Mouse (Mus musculus) ovary, adult 18-20 months (tissue): ENCODE results near the gene Mrps12.

Source experiments
- DNase-seq: peaks from one replicate; pipeline ENCODE4 v3.0.0; 2022; ENCODE audit warnings: low spot score, mixed read lengths

The Mrps12 gene

DNA sequence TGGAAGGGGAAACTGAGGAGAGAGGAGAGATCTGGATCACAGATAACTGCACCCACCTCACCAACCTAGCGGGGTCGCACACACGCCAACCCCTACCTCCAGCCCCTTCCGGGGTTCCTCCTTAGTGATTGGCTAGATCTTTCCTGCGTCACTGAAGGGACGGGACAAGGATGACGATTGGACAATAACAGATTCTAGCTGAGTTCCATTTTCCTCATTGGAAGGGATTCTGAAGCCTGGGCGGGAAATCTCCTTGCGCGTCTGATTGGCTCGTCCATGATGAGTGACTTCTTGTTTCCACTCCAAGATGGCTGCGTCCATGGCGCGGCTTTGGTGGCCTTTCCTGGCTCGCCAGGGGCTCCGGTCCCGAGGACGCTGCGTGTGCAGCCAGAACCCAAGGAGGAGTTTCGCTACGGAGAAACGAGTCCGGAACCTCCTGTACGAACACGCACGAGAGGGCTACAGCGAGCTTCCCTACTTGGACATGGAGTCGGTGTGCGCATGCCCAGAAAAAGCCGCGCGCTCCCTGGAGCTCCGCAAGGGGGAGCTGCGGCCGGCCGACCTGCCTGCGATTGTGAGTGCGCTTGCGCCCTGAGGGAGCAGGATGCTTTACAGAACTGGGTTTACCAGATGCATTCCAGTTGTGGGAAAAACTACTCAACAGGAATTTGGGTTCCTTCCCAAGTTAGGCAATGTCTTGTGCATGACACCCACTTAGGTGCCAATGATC, at the start of gene Mrps12, which contains the start of gene Sars2:
TSS of gene Mrps12 (minus strand) at position 112 of the 730 bp plus-strand sequence.
TSS of gene Sars2 (plus strand) at position 284 of the 730 bp plus-strand sequence.
- peak; percentile 93 for DNase-seq

DNA sequence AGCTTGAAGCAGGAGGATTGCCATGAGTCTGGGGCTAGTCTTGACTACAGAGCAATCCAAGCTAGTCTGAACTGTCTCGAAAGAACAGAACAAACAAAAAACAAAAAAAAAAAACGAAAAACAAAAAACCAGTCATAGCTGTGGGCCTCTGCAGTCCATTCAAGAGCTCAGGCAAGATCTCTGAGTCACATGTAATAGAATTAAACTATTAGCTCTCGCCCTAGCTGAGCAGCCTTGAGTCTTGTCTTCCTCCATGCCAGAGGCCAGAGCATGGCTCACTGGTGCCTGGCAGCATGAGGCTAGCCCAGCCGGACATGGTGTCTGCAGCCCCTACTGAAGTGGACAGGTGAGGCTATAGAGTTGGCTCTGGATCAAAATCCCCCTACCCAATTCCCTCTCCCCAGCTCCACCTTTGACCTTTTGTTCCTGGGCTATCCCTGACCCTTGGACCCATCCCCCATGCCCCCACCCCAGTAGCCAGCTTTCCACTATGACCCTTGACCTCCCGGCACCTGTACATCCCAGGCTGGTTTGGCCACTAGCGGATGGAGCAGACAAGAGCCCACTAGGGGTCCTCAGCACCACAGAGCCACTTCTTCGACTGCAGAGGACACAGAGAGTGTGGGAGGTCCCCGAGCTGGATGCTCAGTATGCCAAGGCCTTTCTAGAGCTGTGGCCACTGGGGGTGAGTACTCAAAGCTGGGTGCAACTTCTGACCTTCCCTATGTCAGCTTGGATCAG, 48.6 kb upstream of the Mrps12 start:
- no peak for DNase-seq

DNA sequence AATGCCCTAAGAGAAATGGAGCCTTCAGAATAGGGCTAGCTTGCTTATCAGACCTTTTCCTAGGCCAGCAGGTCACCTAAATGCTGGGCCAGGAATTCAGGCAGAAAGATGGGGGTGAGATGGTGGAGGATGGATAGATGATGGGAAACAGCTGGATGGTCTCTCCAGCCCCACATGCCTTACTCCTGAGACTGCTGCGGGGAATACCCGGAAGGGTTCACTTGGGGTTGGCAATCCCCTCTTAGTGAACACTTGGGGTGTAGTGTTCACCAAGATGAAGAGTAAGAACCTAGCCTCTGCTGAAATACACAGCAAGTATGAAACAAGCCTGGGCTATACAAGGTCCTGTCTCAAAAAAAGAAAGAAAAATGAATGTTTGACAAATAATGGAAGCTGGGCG, 47.6 kb upstream of the Mrps12 start:
- no peak for DNase-seq

DNA sequence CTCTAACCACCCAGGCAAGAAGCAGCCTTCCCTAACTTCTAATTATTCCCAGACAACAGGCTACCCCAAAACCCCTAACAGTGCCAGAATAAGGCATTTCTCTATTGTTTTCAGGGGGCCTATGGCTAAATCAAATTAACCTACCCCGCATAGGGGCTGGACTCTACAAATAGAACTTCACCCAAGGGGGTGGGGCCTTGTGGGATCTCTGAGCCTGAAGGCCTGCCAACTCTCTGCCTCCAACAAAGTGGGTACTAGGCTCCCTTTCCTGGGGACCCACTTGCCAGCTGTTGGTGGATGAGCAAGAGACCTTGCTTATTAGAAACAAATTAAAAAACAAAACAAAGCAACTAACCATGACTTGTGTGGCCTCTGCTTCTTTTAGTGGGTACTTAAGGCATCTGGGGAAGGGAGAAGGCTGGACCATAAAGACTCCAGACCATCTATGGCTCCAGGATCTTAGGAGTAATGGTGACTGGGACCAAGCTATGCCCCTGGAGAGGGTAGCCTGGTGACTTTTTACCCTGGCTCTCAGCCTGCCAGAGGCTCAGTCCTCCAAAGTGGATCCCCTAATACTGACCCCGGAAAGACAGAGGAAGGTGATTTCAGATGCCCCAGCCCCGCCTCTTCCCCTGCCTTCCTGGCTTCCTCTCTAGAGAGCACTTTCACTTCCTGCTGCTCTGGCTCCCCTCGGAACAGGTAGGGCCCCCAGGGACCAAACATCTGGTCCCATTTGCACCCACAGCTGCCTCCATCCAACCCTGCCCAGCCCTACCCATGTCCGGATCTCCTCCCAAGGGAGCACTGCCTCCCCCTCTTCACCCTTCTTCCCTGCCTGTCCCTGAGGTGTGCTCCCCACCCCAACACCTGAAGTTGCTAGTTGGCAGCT, 46.9 kb upstream of the Mrps12 start, which contains the start of gene Rinl:
TSS of gene Rinl (plus strand) at position 663 of the 889 bp plus-strand sequence.
- no peak for DNase-seq

DNA sequence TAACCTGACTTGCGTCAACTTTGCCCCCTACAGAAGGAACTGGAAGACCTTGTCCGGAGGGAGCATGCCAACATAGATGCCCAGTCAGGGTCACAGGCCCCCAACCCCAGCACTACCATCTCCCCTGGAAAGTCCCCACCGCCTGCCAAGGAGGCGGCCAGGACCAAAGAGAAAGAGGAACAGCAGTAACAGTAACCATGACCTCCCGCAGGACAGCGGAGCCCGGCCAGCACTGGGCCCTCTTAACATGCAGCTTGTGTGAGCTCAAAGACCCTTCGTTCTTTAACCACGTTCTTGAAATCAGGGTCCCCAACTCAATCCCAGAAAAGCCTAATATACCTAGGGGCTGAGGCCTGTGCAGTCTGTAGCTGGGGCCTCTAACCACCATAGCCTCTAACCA, 46.3 kb upstream of the Mrps12 start:
- no peak for DNase-seq

DNA sequence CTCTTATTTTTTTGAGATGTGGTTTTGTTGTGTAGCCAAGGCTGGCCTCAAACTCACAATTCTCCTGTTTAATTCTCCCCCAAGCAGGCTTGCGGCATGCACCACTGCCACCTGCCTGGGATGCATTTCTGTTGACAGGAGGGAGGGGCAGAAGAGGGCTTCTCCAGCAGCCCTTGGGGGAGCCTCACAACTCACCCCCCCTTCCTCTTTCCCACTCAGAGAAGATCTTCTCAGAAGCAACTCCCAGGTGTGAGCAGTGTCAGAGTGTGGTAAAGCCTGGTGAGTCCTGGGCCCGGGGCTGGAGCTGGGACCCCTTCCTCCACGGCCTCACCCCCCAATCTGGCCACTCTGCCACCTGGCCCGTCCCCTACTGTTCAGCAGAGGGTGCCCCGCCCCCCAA, 43.5 kb upstream of the Mrps12 start:
- no peak for DNase-seq

DNA sequence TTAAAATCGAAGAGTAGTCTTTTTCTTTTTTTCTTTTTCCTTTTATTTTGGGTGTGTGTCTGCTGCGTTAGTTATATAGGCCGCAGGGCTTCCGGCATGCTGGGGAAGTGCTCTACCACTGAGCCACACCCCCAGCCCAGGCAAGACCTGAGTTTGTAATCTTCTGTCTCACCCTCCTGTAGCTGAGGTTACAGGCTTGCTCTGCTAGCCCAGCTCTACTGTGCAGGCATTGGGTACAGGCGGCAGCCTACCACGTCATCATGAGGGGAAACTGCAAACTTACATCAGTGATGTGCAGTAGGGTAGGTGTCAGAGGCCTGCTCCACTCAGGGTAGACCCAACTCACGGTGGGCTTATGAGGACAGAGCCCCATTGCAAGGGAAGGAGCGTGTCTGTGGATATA, 39.6 kb upstream of the Mrps12 start:
- no peak for DNase-seq

DNA sequence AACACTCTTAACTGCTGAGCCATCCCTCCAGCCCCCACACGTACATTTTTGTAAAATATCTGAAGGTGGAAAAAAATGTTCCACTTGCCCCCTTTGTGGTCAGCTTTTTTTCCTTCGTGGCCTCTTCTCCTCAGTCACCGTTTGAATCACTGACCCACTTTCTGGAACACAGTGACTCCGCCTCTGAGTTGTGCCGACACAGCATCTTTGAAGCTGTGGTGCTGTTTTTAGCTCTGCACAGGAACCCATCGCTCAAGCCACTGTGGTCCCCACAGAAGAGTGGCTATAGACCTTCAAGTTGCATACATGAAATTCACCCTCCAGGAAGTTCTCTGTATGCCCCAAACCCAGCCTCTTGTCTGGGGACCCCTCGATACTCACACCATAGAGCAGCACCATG, 39.2 kb upstream of the Mrps12 start:
- DNase-seq = no peak

DNA sequence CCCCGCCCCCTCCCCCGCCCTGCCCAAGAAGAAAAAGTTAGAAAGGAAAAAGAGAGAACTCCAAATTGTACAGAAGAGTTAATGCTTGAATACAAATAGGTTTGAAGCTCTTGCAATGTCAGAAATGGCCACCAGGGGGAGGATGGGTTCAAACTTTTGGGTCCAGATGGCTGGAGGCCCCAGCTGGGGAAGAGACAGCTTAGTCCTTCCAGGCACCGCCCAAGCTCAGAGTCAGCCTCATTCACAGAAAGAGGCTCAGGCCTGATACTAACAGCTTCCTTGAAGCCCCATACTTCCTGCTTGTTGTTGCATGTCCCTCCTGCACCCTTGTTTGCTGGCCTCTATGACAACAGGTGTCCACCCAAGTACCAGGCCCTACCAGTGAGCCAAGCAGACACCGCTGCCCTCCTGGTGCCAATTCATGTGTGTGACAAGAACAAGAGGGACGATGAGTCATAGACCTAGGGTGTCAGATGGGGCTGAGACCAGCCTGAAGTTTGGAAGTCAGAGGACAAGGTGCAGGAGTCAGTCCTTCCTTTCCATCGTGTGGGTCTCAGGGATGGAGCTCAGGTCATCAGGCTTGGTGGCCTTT, 38.5 kb upstream of the Mrps12 start:
- peak; percentile 52 for DNase-seq

DNA sequence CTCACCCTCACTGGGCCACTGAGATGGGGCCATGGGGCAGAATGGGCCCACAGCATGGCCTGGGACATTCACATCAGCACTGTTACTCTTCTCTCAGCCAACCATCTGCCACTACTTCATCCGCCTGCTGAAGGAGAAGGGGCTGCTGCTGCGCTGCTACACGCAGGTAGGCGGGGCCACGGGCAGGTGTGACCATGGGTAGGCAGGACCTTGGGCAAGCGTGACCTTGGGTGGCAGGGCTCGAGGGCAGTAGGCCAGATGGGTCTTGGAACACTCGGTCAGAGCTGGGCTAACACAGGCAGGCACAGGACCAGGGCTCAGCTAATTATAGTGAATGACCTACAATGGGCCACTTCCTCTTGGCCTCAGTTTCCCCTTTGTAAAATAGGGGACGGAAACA, 37.2 kb upstream of the Mrps12 start:
- no peak for DNase-seq

DNA sequence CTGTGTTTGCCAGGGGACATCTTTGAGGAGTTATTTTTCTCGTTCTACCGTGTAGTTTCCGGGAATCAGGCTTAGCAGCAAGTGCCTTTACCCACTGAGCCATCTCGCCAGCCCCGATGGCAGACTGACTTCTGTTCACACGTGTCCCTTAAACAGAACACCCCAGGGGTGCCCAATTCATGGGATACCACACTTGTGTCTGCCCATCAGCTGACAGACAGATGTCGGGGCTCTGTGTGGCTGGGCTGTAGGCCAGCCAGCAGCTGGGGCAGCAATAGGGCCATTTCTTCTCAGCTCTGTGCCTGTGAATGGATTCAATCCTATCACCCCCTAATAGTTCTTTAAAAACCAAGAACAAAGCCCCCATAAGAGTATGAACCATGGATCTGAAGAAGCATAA, 33.5 kb upstream of the Mrps12 start:
- DNase-seq = no peak

DNA sequence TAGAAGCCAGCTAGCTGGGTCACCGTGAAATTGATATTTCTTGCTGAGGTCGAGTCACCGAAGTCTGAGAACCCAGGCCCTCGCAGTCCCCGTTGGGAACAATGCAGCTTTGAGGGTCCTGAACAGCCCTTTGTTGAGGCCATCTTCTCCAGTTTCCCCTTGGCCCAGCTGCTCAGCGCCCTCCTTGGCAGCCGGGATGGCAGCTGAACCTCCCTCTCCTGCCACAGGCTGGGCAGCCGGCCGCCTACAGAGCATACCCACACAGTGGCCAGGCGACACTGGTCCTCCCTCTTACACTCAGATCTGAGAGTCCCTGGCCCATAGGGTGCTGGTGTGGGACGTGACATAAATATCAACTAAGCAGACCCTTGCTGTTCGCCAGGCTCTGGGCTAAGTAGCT, 32.5 kb upstream of the Mrps12 start:
- DNase-seq = no peak

DNA sequence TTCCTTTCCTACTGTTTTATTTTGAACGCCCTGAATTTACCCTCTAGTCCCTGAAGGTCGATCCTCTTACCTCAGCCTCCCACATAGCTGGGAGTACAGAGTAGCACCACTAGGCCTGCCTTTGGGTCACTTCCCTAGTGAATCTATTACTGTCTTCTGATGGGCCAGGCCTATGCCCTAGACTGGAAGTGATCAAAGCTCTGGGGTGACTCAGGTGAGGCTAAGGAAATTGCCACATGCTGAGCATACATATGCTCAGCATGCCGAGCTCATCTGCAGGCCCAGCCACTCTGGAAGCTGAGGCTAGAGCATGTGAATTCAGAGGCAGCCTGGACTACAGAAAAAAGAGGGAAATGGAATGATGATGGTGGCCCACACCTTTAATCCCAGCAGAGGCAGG, 31.5 kb upstream of the Mrps12 start:
- DNase-seq = no peak

DNA sequence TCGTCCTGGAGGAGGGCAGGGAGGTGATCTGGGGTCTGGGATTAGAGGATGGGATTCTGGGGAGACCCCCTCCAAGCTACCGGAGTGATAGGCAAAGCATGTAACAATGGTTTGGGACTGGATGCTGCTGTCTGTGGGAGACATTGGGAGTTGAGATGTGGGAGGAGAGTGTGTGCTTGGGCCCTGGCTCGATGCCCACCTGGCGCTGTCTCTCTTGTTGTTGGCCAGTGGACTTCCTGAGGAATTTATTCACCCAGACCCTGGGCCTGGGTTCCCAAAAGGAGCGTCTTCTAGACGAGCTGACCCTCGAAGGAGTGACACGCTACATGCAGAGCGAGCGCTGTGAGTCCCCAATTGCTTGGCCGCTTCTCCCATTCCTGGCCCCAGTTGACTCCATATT, 30.2 kb upstream of the Mrps12 start:
- DNase-seq = no peak

DNA sequence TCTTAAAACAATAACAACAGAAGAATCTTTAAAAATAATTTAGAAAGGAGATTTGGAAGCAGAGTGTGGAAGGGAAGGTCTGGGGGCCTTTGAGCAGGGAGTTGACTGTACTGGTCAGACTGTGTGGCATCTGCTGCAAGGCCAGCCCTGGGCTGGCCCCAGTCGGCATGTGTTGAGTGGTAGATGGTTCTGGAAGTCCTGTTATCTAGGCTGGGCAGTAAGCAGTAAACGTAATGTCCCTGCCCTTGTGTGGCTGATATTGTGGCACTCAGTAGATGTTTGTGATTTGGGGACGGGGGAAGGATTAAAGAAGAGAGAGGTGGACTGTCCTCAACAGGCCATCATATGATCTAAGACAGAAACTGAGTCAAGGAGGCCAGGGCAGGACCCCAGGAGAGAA, 28.7 kb upstream of the Mrps12 start:
- no peak for DNase-seq

DNA sequence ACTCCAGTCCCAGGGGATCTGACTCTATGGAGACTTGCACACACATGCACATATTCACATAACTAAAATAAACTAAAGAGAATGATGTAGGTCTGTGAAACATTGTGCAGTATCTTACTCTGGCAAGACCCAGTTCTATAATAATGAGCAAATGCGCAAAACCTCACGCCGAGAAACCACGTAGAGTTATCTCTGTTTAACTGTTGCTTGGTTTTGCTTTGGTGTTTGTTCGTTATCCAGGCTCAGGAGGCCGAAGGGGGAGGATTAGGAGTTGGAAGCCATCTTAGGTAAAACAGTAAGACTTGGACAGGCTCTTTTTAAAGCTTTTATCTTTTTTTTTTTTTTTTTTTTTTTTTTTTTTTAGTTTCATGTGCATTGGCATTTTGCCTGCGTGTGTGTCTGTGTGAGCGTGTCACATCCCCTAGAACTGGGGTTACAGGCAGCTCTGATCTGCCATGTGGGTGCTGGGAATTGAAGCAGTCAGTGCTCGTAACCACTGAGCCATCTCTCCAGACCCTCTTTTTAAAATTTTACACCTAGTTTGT, 27.9 kb upstream of the Mrps12 start:
- DNase-seq = no peak

DNA sequence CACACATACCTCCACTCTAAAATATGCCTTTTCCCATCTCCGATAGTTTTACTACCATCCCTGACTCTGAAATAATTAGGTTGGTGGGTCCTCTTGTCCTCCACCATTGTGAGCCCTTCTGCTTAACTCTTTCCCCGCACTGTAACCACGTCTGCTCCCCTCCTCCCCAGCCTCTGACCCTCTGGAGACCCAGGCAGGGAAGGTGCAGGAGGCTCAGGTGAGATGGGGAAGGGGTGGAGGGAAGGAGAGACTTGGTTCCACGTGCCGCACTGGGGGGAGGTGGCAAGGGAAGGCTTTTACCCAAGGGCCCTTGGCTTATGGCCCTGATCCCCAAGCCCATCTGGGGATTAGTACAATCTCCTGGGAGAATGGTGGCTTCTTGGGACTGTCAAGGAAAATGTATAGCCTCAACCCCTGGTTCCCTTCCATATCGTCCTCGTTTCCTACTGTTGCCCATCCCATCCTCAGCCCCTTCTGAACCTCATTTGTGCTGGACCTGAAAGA, 25.9 kb upstream of the Mrps12 start, which contains the start of gene Nfkbib:
TSS of gene Nfkbib (minus strand) at position 51 of the 504 bp plus-strand sequence.
- DNase-seq = no peak

DNA sequence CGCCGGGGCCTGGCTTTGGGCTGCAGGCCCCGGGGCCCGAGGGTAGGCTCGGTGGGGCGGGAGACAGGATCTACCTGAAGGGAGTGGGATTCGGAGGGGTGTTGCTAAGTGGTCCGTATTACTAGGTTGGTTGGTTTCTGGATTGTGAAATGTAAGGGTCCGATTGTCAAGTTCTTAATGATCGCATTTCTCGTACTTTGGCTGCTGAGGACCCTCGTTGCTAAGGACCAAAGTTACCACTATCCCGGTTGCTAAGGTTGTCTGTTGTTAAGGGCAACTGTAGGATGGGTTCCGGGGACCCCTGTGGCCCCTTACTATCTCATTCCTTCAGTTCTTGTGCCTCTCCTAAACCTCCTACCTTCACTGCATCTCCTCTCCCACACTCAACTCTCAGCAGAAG, 25.3 kb upstream of the Mrps12 start:
- no peak for DNase-seq

DNA sequence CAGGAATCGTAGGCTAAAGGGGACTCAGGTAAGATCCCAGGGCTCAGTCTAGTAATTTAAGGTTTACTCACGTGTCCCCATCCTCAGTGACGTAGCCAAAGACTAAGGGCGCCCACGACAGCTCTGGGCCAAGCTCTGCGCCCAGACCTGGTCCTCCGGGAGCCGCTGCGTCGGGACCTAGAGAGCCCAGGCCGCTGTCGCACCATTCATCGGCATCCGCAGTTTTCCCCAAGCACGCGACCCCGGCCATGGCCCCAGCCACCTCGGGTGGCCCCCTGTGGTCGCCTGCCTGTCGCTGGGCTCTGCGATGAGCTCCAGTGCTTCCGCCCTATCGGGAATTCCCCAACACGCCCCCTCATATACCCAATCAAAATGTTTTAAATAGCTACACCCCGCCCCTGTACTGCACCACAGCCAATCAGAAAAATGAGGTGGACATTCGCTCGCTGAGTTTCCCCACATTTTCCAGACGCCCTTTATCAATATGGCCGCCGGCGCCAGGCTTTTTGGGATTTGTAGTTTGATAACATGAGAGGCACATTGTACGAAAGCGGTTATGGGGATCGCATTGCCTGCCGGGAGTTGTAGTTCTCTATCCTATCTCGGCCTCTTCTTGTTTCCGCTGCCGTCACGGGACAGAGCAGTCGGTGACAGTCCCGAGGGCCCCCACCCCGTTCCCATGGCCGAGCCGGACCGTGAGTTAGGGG, 24.7 kb upstream of the Mrps12 start, which contains the start of gene Sirt2:
TSS of gene Sirt2 (plus strand) at position 563 of the 707 bp plus-strand sequence.
- DNase-seq = peak; percentile 96

DNA sequence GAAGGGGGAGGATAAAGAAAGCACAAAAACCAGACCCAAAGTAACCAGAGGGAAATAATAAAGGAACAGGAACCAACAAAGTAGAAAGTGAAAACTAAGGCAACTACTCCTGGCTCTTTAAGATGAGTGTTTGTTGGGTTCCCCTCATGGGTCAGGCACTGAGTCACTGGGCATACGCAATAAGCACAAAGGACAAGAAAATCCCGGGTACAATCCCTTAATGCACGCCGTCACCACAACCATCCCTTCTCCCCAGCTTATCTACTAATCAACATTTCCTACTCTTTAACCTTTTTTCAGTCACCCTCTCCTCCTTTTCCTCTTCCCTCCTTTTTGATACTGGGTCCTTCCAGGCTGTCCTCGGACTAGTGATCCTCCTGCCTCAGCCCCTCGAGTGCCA, 23.6 kb upstream of the Mrps12 start:
- no peak for DNase-seq

DNA sequence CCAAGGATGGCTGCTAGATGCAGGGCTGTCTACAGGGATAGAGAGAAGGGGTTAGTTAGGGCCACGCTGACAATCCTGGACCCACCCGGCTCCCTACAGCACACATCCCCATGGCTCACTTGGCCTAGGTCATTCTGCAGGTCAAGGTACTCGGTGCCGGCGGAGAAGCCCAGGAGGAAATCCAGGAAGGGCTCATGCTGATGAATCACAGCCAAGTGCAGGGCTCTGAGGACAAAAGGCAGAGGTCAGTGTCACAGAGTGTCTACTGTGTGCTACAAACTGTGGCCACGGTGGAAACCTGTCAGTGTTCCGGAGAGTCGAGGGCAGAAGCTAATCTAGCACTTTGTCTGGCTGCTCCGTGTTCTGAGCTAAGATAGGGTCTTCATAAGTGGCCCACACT, 20.3 kb upstream of the Mrps12 start:
- DNase-seq = no peak
